Mouse (Mus musculus) hematopoietic stem cell, adult 5-6 weeks (primary cell): Measurements from ENCODE around the gene Olfr937. TPM values are rescaled to one million over a fixed set of nuclear protein-coding genes. Genes with fewer than 3 reads are reported as not detected.

Source experiments
- ATAC-seq, 2 experiments: fragments of 125-278 bp in 1 of 2; replicated peaks in 1 of 2; 2 replicates each; pipeline ENCODE4 v1.8.0; 2016 to 2017; ENCODE audit warnings: inconsistent platforms in 2 of 2, mild to moderate bottlenecking in 2 of 2, moderate number of reproducible peaks in 2 of 2, low read depth in 1 of 2, moderate TSS enrichment in 1 of 2; ENCODE audit not compliant: low FRiP score in 2 of 2, poor library complexity in 2 of 2, severe bottlenecking in 2 of 2, insufficient read depth in 1 of 2, low TSS enrichment in 1 of 2
- total RNA-seq: library from RNA; stranded (forward); fragments of 172-1452, 232-1000 nt; gene quantifications from 2 replicates; pipeline ENCODE4 v1.2.3, GENCODE M21; 2017

Olfr937 gene
- not detected in 2 replicates for total RNA-seq

GRCm38 (mm10) chr9:39064851-39065250 lies at the start of gene Olfr937:
Olfr937 (minus strand) TSS chr9:39064951.
- ATAC-seq = no peak

- ATAC-seq = no peak
Observed at GRCm38 (mm10) chr9:39078787-39079186, 14.0 kb upstream of the Olfr937 start, which contains the start of gene Olfr938. Olfr938 (minus strand) TSS chr9:39078887.

GRCm38 (mm10) chr9:39023277-39023676 lies 41.5 kb downstream of the Olfr937 start, which contains the start of gene Olfr146:
Olfr146 (minus strand) TSS chr9:39023377.
- no peak for ATAC-seq

Other genes starting within 250 kb of the Olfr937 start
- gene Olfr923, start 238.4 kb downstream of the Olfr937 start, total RNA-seq = not detected in 2 replicates
- gene Olfr924, start 220.5 kb downstream of the Olfr937 start, total RNA-seq = not detected in 2 replicates
- gene Olfr26, start 209.9 kb downstream of the Olfr937 start, total RNA-seq = not detected in 2 replicates
- gene Olfr926, start 187.8 kb downstream of the Olfr937 start, total RNA-seq = not detected in 2 replicates
- not detected in 2 replicates for gene Olfr930, start 135.1 kb downstream of the Olfr937 start, total RNA-seq
- gene Olfr933, start 92.6 kb downstream of the Olfr937 start, total RNA-seq = not detected in 2 replicates
- not detected in 2 replicates for gene Olfr934, start 76.6 kb downstream of the Olfr937 start, total RNA-seq
- gene Olfr935, start 65.3 kb downstream of the Olfr937 start, total RNA-seq = not detected in 2 replicates
- gene Olfr146, start 41.6 kb downstream of the Olfr937 start, total RNA-seq = not detected in 2 replicates
- not detected in 2 replicates for gene Olfr938, start 13.9 kb upstream of the Olfr937 start, total RNA-seq
- gene Olfr27, start 63.2 kb upstream of the Olfr937 start, total RNA-seq = not detected in 2 replicates
- gene Olfr943, start 101.4 kb upstream of the Olfr937 start, total RNA-seq = not detected in 2 replicates
- not detected in 2 replicates for gene Olfr944, start 137.0 kb upstream of the Olfr937 start, total RNA-seq
- not detected in 2 replicates for gene Olfr1537, start 185.0 kb upstream of the Olfr937 start, total RNA-seq
- not detected in 2 replicates for gene Olfr945, start 211.9 kb upstream of the Olfr937 start, total RNA-seq